Mouse (Mus musculus): ENCODE measurements around the gene Gcc2. TPM values are rescaled to one million over a fixed set of nuclear protein-coding genes. Genes with fewer than 3 reads are reported as not detected.
"Not testable (repeated sequence)": the region's sequence is repeated elsewhere in the genome, so short reads cannot be mapped to it uniquely, and the experiment has no call there.

Gcc2 gene
- polyA plus RNA-seq, 1 experiment from 2014 or later = 62.0 TPM

DNA sequence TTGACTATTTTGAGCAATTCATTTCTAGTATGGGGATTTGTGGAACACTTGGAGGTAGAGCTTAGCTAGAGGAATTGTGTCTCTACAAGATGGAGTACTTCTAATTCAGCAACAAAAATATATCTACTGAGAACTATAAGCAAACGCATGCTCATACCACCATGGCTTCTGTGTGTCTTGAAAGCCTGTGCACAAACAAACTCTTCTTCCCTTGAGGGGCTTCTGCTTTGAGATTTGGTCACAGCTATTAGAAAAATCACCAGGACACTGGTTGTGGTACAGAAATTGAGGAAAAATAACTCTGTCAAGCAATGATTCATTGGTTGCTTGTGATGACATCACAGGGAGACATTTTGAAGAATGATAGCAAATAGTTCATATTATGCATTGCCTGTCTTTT is 39.9 kb upstream of the Gcc2 start:
- Histone ChIP-seq H3K4me3 (ENCODE audit: low read length) (no peak overlapping the region), H3K27me3 (ENCODE audit: control insufficient read depth, insufficient read depth, low read length) (no peaks in the 10 kb centered on the region), H3K4me2 (replicated peaks; ENCODE audit: low read depth, low read length) (no peak overlapping the region), H3K27ac (ENCODE audit: low read depth, low read length) (no peak overlapping the region), H3K4me1 (ENCODE audit: control insufficient read depth, insufficient read depth, low read length) (no peaks in the 10 kb centered on the region), H3K9ac (ENCODE audit: low read depth, low read length) (no peak overlapping the region), H3K9me3 (ENCODE audit: control insufficient read depth, low read length) (no peaks in the 10 kb centered on the region), H3K36me3 (ENCODE audit: control insufficient read depth, insufficient read depth, low read length) (no peaks in the 10 kb centered on the region)
- 82% methylated on average over 1 of the region's 1 CpGs for WGBS
- ATAC-seq (ENCODE audit: low FRiP score, low TSS enrichment) = no peak

DNA sequence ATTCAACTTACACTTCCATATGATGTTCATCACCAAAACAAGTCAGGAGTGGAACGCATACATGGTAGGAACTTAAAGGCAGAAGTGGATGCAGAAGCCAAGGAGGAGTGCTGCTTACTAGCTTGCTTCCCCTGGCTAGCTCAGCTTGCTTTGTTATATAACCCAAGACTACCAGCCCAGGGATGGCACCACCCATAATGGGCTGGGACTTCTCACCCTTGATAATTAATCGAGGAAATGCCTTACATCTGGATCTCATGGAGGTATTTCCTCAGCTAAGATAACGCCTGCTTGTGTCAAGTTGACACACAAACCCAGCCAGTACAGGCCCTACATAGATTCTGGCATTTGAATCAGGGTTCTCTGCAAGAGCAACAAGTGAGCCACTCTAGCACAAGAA is 37.9 kb upstream of the Gcc2 start:
- H3K4me1 ChIP-seq (ENCODE audit: control insufficient read depth, insufficient read depth, low read length) = no peaks in the 10 kb centered on the region
- WGBS = 89% methylated on average over 3 of the region's 3 CpGs
- H3K27ac ChIP-seq (ENCODE audit: low read depth, low read length) = no peak overlapping the region
- H3K4me3 ChIP-seq (ENCODE audit: low read length) = no peak overlapping the region
- H3K36me3 ChIP-seq (ENCODE audit: control insufficient read depth, insufficient read depth, low read length) = no peaks in the 10 kb centered on the region
- no peak for ATAC-seq (ENCODE audit: low FRiP score, low TSS enrichment)
- H3K27me3 ChIP-seq (ENCODE audit: control insufficient read depth, insufficient read depth, low read length) = no peaks in the 10 kb centered on the region
- H3K4me2 ChIP-seq (replicated peaks; ENCODE audit: low read depth, low read length) = no peak overlapping the region
- no peak overlapping the region for H3K9ac ChIP-seq (ENCODE audit: low read depth, low read length)
- no peaks in the 10 kb centered on the region for H3K9me3 ChIP-seq (ENCODE audit: control insufficient read depth, low read length)

DNA sequence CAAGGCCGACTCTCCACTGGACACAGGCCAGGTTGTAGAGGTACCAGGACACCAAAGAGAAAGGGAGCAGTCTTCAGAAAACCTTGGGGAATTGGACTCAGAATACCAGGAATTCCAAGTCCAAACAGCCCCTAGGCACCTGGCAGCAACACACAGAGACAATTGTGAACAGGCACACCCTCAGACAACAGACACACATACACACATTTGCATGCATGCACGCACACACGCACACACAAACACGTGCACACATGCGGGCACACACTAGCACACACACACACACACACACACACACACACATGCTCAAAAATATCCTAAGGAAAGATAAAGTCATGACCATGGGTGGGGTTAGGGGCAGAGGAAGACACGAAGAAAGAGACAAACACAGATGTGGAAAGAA is 34.6 kb upstream of the Gcc2 start:
- Histone ChIP-seq H3K4me3 (ENCODE audit: low read length) (no peak overlapping the region), H3K9ac (ENCODE audit: low read depth, low read length) (no peak overlapping the region), H3K9me3 (ENCODE audit: control insufficient read depth, low read length) (no peaks in the 10 kb centered on the region), H3K4me2 (replicated peaks; ENCODE audit: low read depth, low read length) (no peak overlapping the region), H3K27ac (ENCODE audit: low read depth, low read length) (no peak overlapping the region), H3K27me3 (ENCODE audit: control insufficient read depth, insufficient read depth, low read length) (no peaks in the 10 kb centered on the region), H3K4me1 (ENCODE audit: control insufficient read depth, insufficient read depth, low read length) (no peaks in the 10 kb centered on the region), H3K36me3 (ENCODE audit: control insufficient read depth, insufficient read depth, low read length) (no peaks in the 10 kb centered on the region)
- no peak for ATAC-seq (ENCODE audit: low FRiP score, low TSS enrichment)
- 87% methylated on average over 6 of the region's 6 CpGs for WGBS

DNA sequence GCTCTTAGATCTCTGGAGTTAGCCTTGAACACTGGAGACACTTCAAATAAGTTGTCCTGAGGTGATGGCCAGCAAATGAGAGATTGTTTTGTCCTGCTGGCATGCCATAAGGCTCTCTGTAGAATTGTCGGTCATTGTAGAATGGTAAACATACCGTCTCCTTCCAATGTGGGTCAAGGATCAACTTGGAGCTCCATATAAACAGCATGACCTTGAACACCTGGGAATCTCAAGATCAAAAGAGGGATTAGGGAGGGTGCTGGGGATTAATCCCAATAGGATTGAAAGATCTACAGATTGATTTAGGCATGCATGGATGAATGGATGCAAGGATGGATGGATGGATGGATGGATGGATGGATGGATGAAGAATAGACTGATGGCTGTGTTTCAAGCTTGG is 33.7 kb upstream of the Gcc2 start:
- not testable (repeated sequence) for H3K4me3 ChIP-seq (ENCODE audit: low read length); ATAC-seq (ENCODE audit: low FRiP score, low TSS enrichment); H3K27me3 ChIP-seq (ENCODE audit: control insufficient read depth, insufficient read depth, low read length); H3K4me1 ChIP-seq (ENCODE audit: control insufficient read depth, insufficient read depth, low read length); H3K27ac ChIP-seq (ENCODE audit: low read depth, low read length); H3K4me2 ChIP-seq (replicated peaks; ENCODE audit: low read depth, low read length); H3K9me3 ChIP-seq (ENCODE audit: control insufficient read depth, low read length); H3K9ac ChIP-seq (ENCODE audit: low read depth, low read length); H3K36me3 ChIP-seq (ENCODE audit: control insufficient read depth, insufficient read depth, low read length)
- 90% methylated on average over 2 of the region's 2 CpGs for WGBS

DNA sequence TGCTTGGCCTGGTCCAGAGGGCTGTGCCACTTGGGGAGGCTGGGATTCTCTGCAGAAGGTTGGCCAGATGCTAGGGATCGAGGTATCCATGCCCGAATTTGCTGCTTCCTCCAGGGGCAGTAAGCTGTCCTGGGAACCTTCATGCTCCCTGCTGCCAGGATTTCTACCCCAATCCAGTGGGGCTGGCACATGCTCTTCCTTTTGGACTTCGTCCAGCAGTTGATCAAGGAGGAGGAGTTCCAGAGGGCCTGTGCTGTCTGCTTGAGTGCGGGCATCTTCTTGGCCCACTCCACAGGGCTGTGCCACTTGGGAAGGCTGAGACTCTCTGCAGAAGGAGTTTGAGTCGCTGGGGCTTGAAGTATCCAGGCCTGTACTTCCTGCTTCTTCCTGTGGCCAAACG is 32.1 kb upstream of the Gcc2 start:
- H3K4me1 ChIP-seq (ENCODE audit: control insufficient read depth, insufficient read depth, low read length); ATAC-seq (ENCODE audit: low FRiP score, low TSS enrichment); H3K4me2 ChIP-seq (replicated peaks; ENCODE audit: low read depth, low read length); H3K9ac ChIP-seq (ENCODE audit: low read depth, low read length); H3K9me3 ChIP-seq (ENCODE audit: control insufficient read depth, low read length); H3K4me3 ChIP-seq (ENCODE audit: low read length); H3K36me3 ChIP-seq (ENCODE audit: control insufficient read depth, insufficient read depth, low read length); H3K27ac ChIP-seq (ENCODE audit: low read depth, low read length); H3K27me3 ChIP-seq (ENCODE audit: control insufficient read depth, insufficient read depth, low read length): not testable (repeated sequence)
- WGBS = 90% methylated on average over 3 of the region's 6 CpGs

DNA sequence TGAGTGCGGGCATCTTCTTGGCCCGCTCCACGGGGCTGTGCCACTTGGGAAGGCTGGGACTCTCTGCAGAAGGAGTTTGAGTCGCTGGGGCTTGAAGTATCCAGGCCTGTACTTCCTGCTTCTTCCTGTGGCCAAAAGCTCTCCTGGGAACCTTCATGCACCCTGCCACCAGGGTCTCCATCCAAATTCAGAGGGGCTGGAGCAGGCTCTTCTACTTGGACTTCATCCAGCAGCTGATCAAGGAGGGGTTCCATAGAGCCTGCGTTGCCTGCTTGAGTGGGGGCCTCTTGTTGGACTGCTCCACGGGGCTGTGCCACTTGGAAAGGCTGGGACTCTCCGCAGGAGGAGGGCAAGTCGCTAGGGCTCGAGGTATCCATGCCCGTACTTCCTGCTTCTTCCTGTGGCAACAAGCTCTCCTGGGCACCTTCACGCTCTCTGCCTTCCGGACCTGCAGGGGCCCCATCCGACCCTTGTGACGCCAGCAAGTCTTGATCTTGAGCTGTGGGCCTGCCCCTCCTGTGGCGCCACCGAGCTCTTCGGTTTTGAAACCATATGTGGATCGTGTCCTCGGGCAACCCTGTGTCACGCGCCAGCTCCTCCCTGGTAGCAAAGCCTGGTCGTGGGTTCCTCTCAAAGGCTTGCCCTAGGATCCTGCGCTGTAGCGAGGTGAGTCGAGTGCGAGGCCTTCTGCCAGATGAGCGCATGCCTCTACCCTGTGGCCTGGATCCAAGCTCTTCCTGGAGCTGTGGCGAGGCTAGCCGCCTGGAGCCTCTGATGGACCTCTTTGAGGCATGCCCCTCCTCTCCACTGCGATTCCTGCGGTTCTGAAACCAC is 31.1 kb upstream of the Gcc2 start:
- 83% methylated on average over 25 of the region's 31 CpGs for WGBS
- H3K27me3 ChIP-seq (ENCODE audit: control insufficient read depth, insufficient read depth, low read length); H3K9me3 ChIP-seq (ENCODE audit: control insufficient read depth, low read length): not testable (repeated sequence)

DNA sequence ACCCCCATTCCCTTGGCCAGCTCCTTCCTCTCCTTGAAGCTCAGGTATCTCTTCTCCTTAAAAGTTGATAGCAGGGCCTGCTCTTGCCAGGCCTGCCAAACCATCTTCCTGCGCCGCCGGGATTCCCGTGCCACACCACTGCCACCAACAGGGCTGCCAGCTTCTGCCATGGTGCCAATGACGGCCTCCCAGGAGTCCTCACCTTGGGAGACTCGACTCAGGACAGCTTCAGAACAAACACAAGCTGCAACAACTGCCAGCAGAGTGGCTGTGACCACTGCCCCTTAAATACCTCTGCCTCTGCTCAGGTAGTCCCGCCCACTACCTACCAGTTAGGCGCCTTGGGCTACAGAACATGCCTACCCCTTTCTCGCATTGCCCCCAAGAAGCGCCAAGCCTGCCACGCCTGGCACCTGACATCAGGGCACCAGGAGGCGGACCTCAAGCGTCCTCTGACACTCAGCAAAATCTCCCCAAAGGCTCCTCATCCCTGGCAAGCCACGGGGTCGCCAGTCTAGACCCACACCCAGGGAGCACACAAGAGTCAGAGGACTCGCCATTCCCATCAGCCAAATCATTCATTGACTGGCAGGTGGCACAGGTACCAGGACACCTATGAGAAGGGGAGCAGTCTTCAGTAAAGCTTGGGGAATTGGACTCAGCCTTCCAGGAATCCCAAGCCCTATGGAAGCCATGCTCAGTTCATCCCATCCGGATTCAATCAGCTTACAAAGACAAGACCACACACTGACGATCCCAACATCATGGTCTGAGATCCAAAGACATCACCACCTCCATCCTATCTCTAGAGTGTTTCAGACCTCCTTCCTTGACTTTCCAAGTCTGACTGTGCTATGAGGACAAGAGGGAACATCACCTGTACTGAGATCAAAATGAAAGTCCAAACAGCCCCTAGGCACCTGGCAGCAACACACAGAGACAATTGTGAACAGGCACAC is 30.2 kb upstream of the Gcc2 start, which contains the start of gene AW822073:
Gene AW822073, minus strand, starts transcription at position 104 of the 959 bp plus-strand sequence.
- 88% methylated on average over 16 of the region's 18 CpGs for WGBS
- not testable (repeated sequence) for H3K9ac ChIP-seq (ENCODE audit: low read depth, low read length); ATAC-seq (ENCODE audit: low FRiP score, low TSS enrichment); H3K27me3 ChIP-seq (ENCODE audit: control insufficient read depth, insufficient read depth, low read length); H3K4me1 ChIP-seq (ENCODE audit: control insufficient read depth, insufficient read depth, low read length); H3K4me3 ChIP-seq (ENCODE audit: low read length); H3K9me3 ChIP-seq (ENCODE audit: control insufficient read depth, low read length); H3K36me3 ChIP-seq (ENCODE audit: control insufficient read depth, insufficient read depth, low read length); H3K27ac ChIP-seq (ENCODE audit: low read depth, low read length); H3K4me2 ChIP-seq (replicated peaks; ENCODE audit: low read depth, low read length)

More for the DNA sequence above, 31.1 kb upstream of the Gcc2 start:
- not testable (repeated sequence) for H3K4me2 ChIP-seq (replicated peaks; ENCODE audit: low read depth, low read length); H3K4me3 ChIP-seq (ENCODE audit: low read length); ATAC-seq (ENCODE audit: low FRiP score, low TSS enrichment); H3K9ac ChIP-seq (ENCODE audit: low read depth, low read length); H3K27ac ChIP-seq (ENCODE audit: low read depth, low read length); H3K4me1 ChIP-seq (ENCODE audit: control insufficient read depth, insufficient read depth, low read length); H3K36me3 ChIP-seq (ENCODE audit: control insufficient read depth, insufficient read depth, low read length)

DNA sequence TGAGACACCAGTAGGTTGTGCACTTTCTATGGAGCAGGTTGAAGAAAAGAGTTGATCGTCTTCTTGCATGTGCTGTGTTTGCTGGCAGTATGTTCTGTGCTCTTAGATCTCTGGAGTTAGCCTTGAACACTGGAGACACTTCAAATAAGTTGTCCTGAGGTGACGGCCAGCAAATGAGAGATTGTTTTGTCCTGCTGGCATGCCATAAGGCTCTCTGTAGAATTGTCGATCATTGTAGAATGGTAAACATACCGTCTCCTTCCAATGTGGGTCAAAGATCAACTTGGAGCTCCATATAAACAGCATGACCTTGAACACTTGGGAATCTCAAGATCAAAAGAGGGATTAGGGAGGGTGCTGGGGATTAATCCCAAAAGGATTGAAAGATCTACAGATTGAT is 28.9 kb upstream of the Gcc2 start:
- not testable (repeated sequence) for H3K4me3 ChIP-seq (ENCODE audit: low read length); H3K4me1 ChIP-seq (ENCODE audit: control insufficient read depth, insufficient read depth, low read length); H3K27me3 ChIP-seq (ENCODE audit: control insufficient read depth, insufficient read depth, low read length); H3K27ac ChIP-seq (ENCODE audit: low read depth, low read length); H3K9me3 ChIP-seq (ENCODE audit: control insufficient read depth, low read length); H3K4me2 ChIP-seq (replicated peaks; ENCODE audit: low read depth, low read length); H3K36me3 ChIP-seq (ENCODE audit: control insufficient read depth, insufficient read depth, low read length); H3K9ac ChIP-seq (ENCODE audit: low read depth, low read length); ATAC-seq (ENCODE audit: low FRiP score, low TSS enrichment)
- 85% methylated on average over 4 of the region's 4 CpGs for WGBS

DNA sequence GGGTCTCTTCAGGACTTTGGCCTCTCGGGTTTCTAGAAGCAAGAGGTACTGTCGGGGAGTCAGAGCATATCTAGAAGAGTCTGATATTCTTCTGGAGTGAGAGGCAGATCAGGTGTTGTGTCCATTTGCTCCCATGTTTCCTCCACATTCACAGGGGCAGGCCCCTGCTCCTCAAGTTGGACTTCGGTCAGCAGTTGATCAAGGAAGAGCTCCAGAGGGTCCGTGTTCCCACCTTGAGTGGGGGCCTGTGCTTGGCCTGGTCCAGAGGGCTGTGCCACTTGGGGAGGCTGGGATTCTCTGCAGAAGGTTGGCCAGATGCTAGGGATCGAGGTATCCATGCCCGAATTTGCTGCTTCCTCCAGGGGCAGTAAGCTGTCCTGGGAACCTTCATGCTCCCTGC is 27.5 kb upstream of the Gcc2 start:
- H3K9me3 ChIP-seq (ENCODE audit: control insufficient read depth, low read length) = peaks cover 19% of the 10 kb centered on the region
- not testable (repeated sequence) for H3K9ac ChIP-seq (ENCODE audit: low read depth, low read length); H3K4me1 ChIP-seq (ENCODE audit: control insufficient read depth, insufficient read depth, low read length); H3K27ac ChIP-seq (ENCODE audit: low read depth, low read length); H3K27me3 ChIP-seq (ENCODE audit: control insufficient read depth, insufficient read depth, low read length); ATAC-seq (ENCODE audit: low FRiP score, low TSS enrichment); H3K4me3 ChIP-seq (ENCODE audit: low read length); H3K36me3 ChIP-seq (ENCODE audit: control insufficient read depth, insufficient read depth, low read length); H3K4me2 ChIP-seq (replicated peaks; ENCODE audit: low read depth, low read length)
- 87% methylated on average over 2 of the region's 6 CpGs for WGBS
